ENCODE assay signal across 32 mouse cellular contexts in the genomic region with DNA sequence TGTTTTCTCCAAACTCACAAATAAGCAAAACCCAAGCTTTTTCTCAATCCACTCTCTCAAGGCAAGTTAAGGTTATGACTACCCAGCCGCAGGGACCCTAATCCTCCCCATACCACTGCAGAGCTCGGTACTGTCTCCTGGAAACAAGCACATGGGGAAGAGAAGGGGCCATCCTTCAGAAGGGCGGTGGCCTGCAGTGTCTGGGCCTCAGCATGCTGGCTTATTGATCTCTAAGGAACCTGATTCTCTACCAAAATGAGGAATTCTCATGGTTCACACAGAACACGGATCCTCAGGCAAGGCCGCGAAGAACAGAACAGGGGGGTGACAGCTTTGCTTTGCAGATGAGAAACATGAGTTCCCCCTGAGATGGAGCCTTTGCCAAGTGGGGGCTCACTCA. TPM values are rescaled to one million over a fixed set of nuclear protein-coding genes. Genes with fewer than 3 reads are reported as not detected.
"Had no signal": no experiment of that assay in that cellular context is flagged by ENCODE, and none has a peak within 500 bp of the region (broad histone marks: within the 10 kb centered on the region; RNA-seq: fewer than 3 reads in every experiment).

No protein-coding gene starts in this region.

- H3K4me1 ChIP-seq: forebrain, embryonic 10.5 days; forebrain, embryonic 12.5 days; forebrain, embryonic 13.5 days; forebrain, embryonic 15.5 days had no signal

- H3K27ac ChIP-seq: embryonic facial prominence, embryonic 12.5 days; embryonic facial prominence, embryonic 15.5 days; forebrain, embryonic 10.5 days; forebrain, embryonic 12.5 days; forebrain, embryonic 13.5 days; forebrain, embryonic 15.5 days; gastrocnemius, adult 2 months; heart, adult 2 months had no signal

- DNase-seq: cerebellum, adult 2 months; cerebellum, adult 8-10 months; cerebellum, adult 9-10 months; cerebellum, adult 9-11 months; cerebellum, postnatal 10 days; cerebellum, postnatal 14 days; cerebellum, postnatal 25 days; cerebellum, postnatal 36 days; embryo, embryonic 11 days; forebrain, postnatal 0 days; gastrocnemius, adult 2 months; gastrocnemius, postnatal 10 days; gastrocnemius, postnatal 14 days; gastrocnemius, postnatal 25 days; gastrocnemius, postnatal 36 days; heart, adult 2 months had no signal

- H3K4me3 ChIP-seq: embryonic facial prominence, embryonic 12.5 days; embryonic facial prominence, embryonic 15.5 days; erythroblast, embryonic 14.5 days; forebrain, embryonic 10.5 days; forebrain, embryonic 12.5 days; forebrain, embryonic 13.5 days; forebrain, embryonic 15.5 days; gastrocnemius, adult 2 months; heart, adult 2 months; heart, embryonic 12.5 days had no signal

- H3K9ac ChIP-seq: embryonic facial prominence, embryonic 12.5 days; embryonic facial prominence, embryonic 15.5 days; forebrain, embryonic 12.5 days; forebrain, embryonic 13.5 days; forebrain, embryonic 15.5 days; forebrain, postnatal 0 days; heart, embryonic 12.5 days had no signal

- ATAC-seq: forebrain, embryonic 13.5 days; forebrain, embryonic 14.5 days; forebrain, embryonic 15.5 days; forebrain, embryonic 16.5 days; forebrain, postnatal 0 days had no signal

- H3K27me3 ChIP-seq: embryonic facial prominence, embryonic 12.5 days; embryonic facial prominence, embryonic 15.5 days; forebrain, embryonic 12.5 days; forebrain, embryonic 13.5 days; forebrain, embryonic 15.5 days; heart, embryonic 12.5 days had no signal

- H3K9me3 ChIP-seq: embryonic facial prominence, embryonic 12.5 days; embryonic facial prominence, embryonic 15.5 days; forebrain, embryonic 10.5 days; forebrain, embryonic 12.5 days; forebrain, embryonic 13.5 days; forebrain, embryonic 15.5 days; heart, embryonic 12.5 days had no signal

- H3K4me2 ChIP-seq: embryonic facial prominence, embryonic 12.5 days; embryonic facial prominence, embryonic 15.5 days; forebrain, embryonic 12.5 days; forebrain, embryonic 13.5 days; forebrain, embryonic 15.5 days; heart, embryonic 11.5 days; heart, embryonic 12.5 days had no signal

RNA-seq across cellular contexts. Expression of a gene that starts 23.1 kb away (rescaled TPM):
- total RNA-seq: common myeloid progenitor, adult 5-6 weeks; gastrocnemius, adult 18-20 months; gastrocnemius, adult 2 months; gastrocnemius, postnatal 10 days; gastrocnemius, postnatal 14 days; gastrocnemius, postnatal 25 days; gastrocnemius, postnatal 36 days; gastrocnemius, postnatal 4 days; granulocyte monocyte progenitor cell, adult 5-6 weeks; heart, adult 8-10 months had no signal
- polyA plus RNA-seq: embryonic facial prominence, embryonic 12.5 days; erythroblast, embryonic 14.5 days; heart, embryonic 11.5 days; heart, embryonic 12.5 days had no signal
